Mouse (Mus musculus): ENCODE data around the gene Atxn2. TPM values are rescaled to one million over a fixed set of nuclear protein-coding genes. Genes with fewer than 3 reads are reported as not detected.

The Atxn2 gene
- total and polyA plus RNA-seq, 2 experiments from 2014 or later: 80.3 to 92.3 TPM

DNA sequence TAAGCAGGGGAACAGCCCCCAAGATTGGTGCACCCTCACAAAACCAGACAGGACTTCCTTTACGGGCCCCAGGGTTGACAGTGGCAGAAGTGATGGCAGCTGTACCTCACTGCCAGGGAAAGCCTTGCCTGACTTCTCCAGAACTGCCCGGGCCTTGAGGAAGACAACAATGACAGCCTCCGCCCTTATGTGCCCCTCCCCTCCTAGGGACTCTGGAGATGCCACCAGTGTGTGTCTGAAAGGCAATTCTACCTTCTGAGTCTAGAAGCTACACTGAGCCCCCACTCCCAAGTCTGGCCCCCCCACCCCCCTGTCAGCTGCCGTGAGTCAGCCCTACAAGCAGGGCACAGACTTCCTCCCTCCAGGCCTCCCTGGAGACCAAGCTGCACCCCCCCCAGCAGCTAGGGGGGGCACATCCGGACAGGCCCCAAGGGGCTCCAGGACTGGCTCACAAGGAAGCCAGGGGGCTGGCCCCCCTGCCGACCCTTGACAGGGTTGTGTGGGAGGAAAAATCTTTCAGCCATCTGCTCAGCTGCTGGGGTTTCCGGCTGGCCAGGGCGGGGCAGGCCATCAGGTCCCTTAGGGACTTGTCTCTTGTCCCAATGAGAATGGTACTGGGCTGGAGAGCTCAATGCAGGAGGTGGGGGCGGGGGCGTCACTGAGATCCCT is 122.6 kb downstream of the Atxn2 start:
- no peak overlapping the region for H3K4me2 ChIP-seq (ENCODE audit: low read depth)
- peaks cover 20% of the 10 kb centered on the region for H3K4me1 ChIP-seq (ENCODE audit: insufficient read depth)
- no peak for DNase-seq

GRCm38 (mm10) chr5:121834241-121834606 is 123.1 kb downstream of the Atxn2 start:
- Histone ChIP-seq H3K4me2 (ENCODE audit: low read depth) (no peak overlapping the region), H3K9me3 (ENCODE audit: low read length) (no peaks in the 10 kb centered on the region), H3K36me3 (ENCODE audit: insufficient read depth) (no peaks in the 10 kb centered on the region), H3K9ac (no peak overlapping the region), H3K4me3 (ENCODE audit: low read depth, low read length) (no peak overlapping the region), H3K27ac (ENCODE audit: low read depth, low read length) (no peak overlapping the region), H3K27me3 (ENCODE audit: insufficient read depth, low read length) (no peaks in the 10 kb centered on the region; the same call in 1 of the 2 replicates), H3K4me1 (ENCODE audit: insufficient read depth) (peaks cover 19% of the 10 kb centered on the region)
- ATAC-seq: no peak
- WGBS: 84% methylated on average over 7 of the region's 7 CpGs
- no peak for TF ChIP-seq CTCF (IDR thresholded peaks at IDR 0.05; ENCODE audit: low read depth)
- DNase-seq: no peak

More for the DNA sequence above, 122.6 kb downstream of the Atxn2 start:
- TF ChIP-seq CTCF (IDR thresholded peaks at IDR 0.05; ENCODE audit: low read depth): no peak
- Histone ChIP-seq H3K9ac (no peak overlapping the region), H3K27me3 (ENCODE audit: insufficient read depth, low read length) (no peaks in the 10 kb centered on the region; the same call in 1 of the 2 replicates), H3K27ac (ENCODE audit: low read depth, low read length) (no peak overlapping the region), H3K36me3 (ENCODE audit: insufficient read depth) (no peaks in the 10 kb centered on the region), H3K4me3 (ENCODE audit: low read depth, low read length) (no peak overlapping the region), H3K9me3 (ENCODE audit: low read length) (no peaks in the 10 kb centered on the region)
- ATAC-seq: no peak
- 56% methylated on average over 10 of the region's 10 CpGs for WGBS

DNA sequence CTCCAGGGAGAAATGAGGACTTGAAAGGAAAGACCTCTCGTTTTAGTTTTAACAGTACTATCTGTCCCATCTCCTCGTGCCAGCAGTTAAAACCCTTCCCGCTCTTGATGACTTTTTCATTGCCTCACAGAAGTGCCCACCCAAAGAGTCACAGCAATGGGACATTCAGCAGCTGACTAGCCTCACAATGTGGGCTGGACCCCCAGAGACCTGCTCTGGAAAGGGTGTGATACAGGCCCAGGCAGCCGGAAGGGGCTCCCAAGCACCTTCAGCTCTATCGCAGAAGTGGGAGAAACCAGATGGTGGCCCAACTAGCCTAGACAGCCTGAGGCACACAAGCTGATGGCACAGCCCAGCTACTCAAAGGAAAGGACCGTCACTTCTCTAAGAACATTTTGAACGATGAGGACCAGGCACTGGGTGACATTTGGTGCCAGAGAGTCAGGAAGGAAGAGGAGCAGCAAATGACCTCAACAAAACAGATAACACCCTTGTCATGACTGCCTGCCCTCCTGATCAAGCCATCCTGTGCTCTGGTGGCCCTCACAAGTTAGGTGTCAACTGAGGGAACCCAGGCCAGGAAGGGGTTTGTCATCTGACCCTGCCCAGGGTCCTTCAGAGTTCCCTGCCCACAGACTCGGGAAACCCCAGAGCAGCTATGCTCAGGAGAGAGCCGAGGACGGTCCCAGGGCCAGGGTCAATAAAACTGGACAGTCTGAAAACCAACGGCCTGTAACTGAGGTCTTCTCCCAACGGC is 124.0 kb downstream of the Atxn2 start:
- WGBS: 45% methylated on average over 12 of the region's 12 CpGs
- H3K4me1 ChIP-seq (ENCODE audit: insufficient read depth): peaks cover 17% of the 10 kb centered on the region
- H3K27ac ChIP-seq (ENCODE audit: low read depth, low read length): no peak overlapping the region
- H3K4me2 ChIP-seq (ENCODE audit: low read depth): peak overlapping the region; percentile 95
- H3K4me3 ChIP-seq (ENCODE audit: low read depth, low read length): peak overlapping the region; percentile 80
- TF ChIP-seq CTCF (IDR thresholded peaks at IDR 0.05; ENCODE audit: low read depth): no peak
- H3K27me3 ChIP-seq (ENCODE audit: insufficient read depth, low read length): no peaks in the 10 kb centered on the region; the same call in 1 of the 2 replicates
- ATAC-seq (no peak), DNase-seq (no peak)
- no peaks in the 10 kb centered on the region for H3K9me3 ChIP-seq (ENCODE audit: low read length)
- H3K36me3 ChIP-seq (ENCODE audit: insufficient read depth): no peaks in the 10 kb centered on the region
- no peak overlapping the region for H3K9ac ChIP-seq

DNA sequence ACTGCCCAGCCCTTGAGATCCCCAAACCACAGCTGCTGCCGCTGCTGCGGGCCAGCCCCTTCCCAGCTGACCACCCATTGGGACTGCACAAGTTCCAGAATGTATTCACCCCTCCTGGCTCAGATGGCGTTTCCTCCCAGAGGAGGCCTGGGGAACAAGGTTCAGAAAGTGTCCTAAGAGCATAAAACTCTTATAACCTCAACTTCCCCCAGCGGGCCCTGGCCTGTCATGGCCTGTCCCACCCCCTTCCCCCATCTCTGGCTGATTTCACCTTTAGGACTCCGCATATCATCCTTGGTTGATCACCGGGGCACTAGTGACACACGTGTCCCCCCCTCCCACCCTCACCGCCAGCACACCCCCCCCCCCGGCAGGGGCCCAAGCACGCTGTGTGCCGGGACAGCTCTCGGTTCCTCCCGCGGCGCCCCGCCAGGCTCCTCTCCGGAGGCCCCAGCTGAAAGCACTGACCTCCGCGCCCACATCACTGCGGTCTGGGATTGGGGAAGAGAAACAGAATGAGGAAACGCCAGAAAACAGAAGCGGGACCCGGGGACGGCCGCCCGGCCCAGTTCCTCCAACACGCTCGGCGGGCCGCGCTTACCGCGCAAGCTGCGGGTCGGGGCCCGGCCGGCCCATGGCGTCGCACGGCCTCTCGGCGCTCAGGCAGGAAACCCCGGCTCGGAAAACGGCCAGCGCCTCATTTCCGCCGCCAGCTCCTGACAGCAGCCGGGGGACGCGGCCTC is 125.0 kb downstream of the Atxn2 start:
- peak overlapping the region; percentile 80 for H3K4me3 ChIP-seq (ENCODE audit: low read depth, low read length)
- H3K9ac ChIP-seq: peak overlapping the region; percentile 69
- no peaks in the 10 kb centered on the region for H3K9me3 ChIP-seq (ENCODE audit: low read length)
- no peaks in the 10 kb centered on the region; the same call in 1 of the 2 replicates for H3K27me3 ChIP-seq (ENCODE audit: insufficient read depth, low read length)
- H3K27ac ChIP-seq (ENCODE audit: low read depth, low read length): peak overlapping the region; percentile 50; the same call in 1 of the 2 replicates
- 1% methylated on average over 47 of the region's 51 CpGs for WGBS
- TF ChIP-seq CTCF (IDR thresholded peaks at IDR 0.05; ENCODE audit: low read depth): no peak
- peaks cover 17% of the 10 kb centered on the region for H3K4me1 ChIP-seq (ENCODE audit: insufficient read depth)
- H3K36me3 ChIP-seq (ENCODE audit: insufficient read depth): no peaks in the 10 kb centered on the region
- H3K4me2 ChIP-seq (ENCODE audit: low read depth): peak overlapping the region; percentile 95
- DNase-seq: no peak
- 0 out of 2 replicates have a peak, but pooled peaks have one; percentile 1 for ATAC-seq

DNA sequence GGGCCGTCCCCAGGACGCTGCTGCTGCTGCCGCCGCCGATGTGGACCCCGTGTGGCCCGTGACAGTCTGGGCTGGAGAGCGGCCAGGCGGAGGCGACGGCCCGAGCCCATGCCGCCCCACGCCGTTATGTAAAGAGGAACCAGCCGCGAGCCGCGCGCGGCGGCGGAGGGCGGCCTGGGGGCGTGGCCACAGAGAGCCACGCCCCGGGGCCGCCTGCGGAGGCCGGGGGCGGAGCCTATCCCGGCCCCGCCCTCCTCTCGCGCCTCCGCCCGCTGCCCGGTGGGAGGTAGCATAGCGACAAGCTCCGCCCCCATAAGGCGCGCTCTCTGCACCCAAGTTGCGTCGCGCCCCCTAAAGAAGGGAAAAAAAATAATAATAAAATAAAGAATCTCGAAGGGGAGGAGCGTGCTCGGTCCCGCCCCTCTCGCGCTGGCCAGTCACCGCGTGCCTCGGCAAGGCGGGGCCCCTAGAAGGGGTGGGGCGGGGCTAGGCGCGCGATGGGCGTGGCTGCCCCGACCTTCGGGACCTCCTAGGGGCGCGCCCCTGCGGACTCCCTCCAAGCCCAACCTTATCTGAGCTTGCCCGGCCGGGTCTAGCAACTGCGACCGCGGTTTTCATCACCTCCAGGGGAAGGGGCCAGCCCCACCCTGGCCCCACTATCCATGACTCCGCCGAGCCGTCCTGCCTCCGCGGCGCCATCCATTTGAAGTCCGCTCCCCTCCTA is 125.7 kb downstream of the Atxn2 start:
- Histone ChIP-seq H3K36me3 (ENCODE audit: insufficient read depth) (no peaks in the 10 kb centered on the region), H3K4me1 (ENCODE audit: insufficient read depth) (peaks cover 17% of the 10 kb centered on the region), H3K9me3 (ENCODE audit: low read length) (no peaks in the 10 kb centered on the region), H3K27me3 (ENCODE audit: insufficient read depth, low read length) (no peaks in the 10 kb centered on the region; the same call in 1 of the 2 replicates), H3K4me3 (ENCODE audit: low read depth, low read length) (peak overlapping the region; percentile 80), H3K4me2 (ENCODE audit: low read depth) (peak overlapping the region; percentile 95), H3K27ac (ENCODE audit: low read depth, low read length) (peak overlapping the region; percentile 50; the same call in 1 of the 2 replicates), H3K9ac (peak overlapping the region; percentile 69)
- ATAC-seq: peak; percentile 72
- TF ChIP-seq CTCF (IDR thresholded peaks at IDR 0.05; ENCODE audit: low read depth): no peak
- WGBS: 1% methylated on average over 63 of the region's 77 CpGs
- peak; percentile 87 for DNase-seq

Measured in forebrain, postnatal 0 days (tissue).